Mouse (Mus musculus): ENCODE results near the gene Lgals12. TPM values are rescaled to one million over a fixed set of nuclear protein-coding genes. Genes with fewer than 3 reads are reported as not detected.

Gene Lgals12
- polyA plus RNA-seq, 1 experiment from 2014 or later, result 1.5 TPM

GRCm38 (mm10) chr19:7569650-7570049, 37.3 kb downstream of the Lgals12 start:
- WGBS, result 82% methylated on average over 5 of the region's 5 CpGs
- Histone ChIP-seq H3K9ac (replicated peaks; ENCODE audit: low read depth, low read length) (no peak overlapping the region), H3K27ac (ENCODE audit: low read length) (no peak overlapping the region), H3K9me3 (ENCODE audit: control insufficient read depth, low read depth, low read length) (no peaks in the 10 kb centered on the region), H3K27me3 (ENCODE audit: control insufficient read depth, insufficient read depth, low read length) (no peaks in the 10 kb centered on the region), H3K4me1 (ENCODE audit: control insufficient read depth, insufficient read depth, low read length) (no peaks in the 10 kb centered on the region), H3K4me2 (replicated peaks; ENCODE audit: low read depth, low read length) (no peak overlapping the region), H3K36me3 (ENCODE audit: control insufficient read depth, insufficient read depth, low read length) (no peaks in the 10 kb centered on the region), H3K4me3 (ENCODE audit: low read depth, low read length) (no peak overlapping the region)
- ATAC-seq (ENCODE audit: insufficient number of reproducible peaks, insufficient read depth, low FRiP score, low read depth), result no peak

- no peaks in the 10 kb centered on the region for H3K36me3 ChIP-seq (ENCODE audit: control insufficient read depth, insufficient read depth, low read length)
- no peaks in the 10 kb centered on the region for H3K27me3 ChIP-seq (ENCODE audit: control insufficient read depth, insufficient read depth, low read length)
- no peak overlapping the region for H3K4me3 ChIP-seq (ENCODE audit: low read depth, low read length)
- no peak for ATAC-seq (ENCODE audit: insufficient number of reproducible peaks, insufficient read depth, low FRiP score, low read depth)
- H3K9ac ChIP-seq (replicated peaks; ENCODE audit: low read depth, low read length), result no peak overlapping the region
- no peaks in the 10 kb centered on the region for H3K4me1 ChIP-seq (ENCODE audit: control insufficient read depth, insufficient read depth, low read length)
- WGBS, result 47% methylated on average over 3 of the region's 3 CpGs
- H3K4me2 ChIP-seq (replicated peaks; ENCODE audit: low read depth, low read length), result no peak overlapping the region
- no peaks in the 10 kb centered on the region for H3K9me3 ChIP-seq (ENCODE audit: control insufficient read depth, low read depth, low read length)
- H3K27ac ChIP-seq (ENCODE audit: low read length), result no peak overlapping the region
Observed at GRCm38 (mm10) chr19:7568364-7568763, 38.6 kb downstream of the Lgals12 start.

- H3K9me3 ChIP-seq (ENCODE audit: control insufficient read depth, low read depth, low read length), result no peaks in the 10 kb centered on the region
- ATAC-seq (ENCODE audit: insufficient number of reproducible peaks, insufficient read depth, low FRiP score, low read depth), result no peak
- H3K4me3 ChIP-seq (ENCODE audit: low read depth, low read length), result no peak overlapping the region
- no peaks in the 10 kb centered on the region for H3K4me1 ChIP-seq (ENCODE audit: control insufficient read depth, insufficient read depth, low read length)
- no peaks in the 10 kb centered on the region for H3K27me3 ChIP-seq (ENCODE audit: control insufficient read depth, insufficient read depth, low read length)
- H3K27ac ChIP-seq (ENCODE audit: low read length), result no peak overlapping the region
- no peak overlapping the region for H3K4me2 ChIP-seq (replicated peaks; ENCODE audit: low read depth, low read length)
- WGBS, result 73% methylated on average over 3 of the region's 3 CpGs
- no peak overlapping the region for H3K9ac ChIP-seq (replicated peaks; ENCODE audit: low read depth, low read length)
- no peaks in the 10 kb centered on the region for H3K36me3 ChIP-seq (ENCODE audit: control insufficient read depth, insufficient read depth, low read length)
Observed at GRCm38 (mm10) chr19:7566826-7567225, 40.2 kb downstream of the Lgals12 start.

- WGBS, result 76% methylated on average over 1 of the region's 1 CpGs
- H3K9ac ChIP-seq (replicated peaks; ENCODE audit: low read depth, low read length), result no peak overlapping the region
- no peaks in the 10 kb centered on the region for H3K9me3 ChIP-seq (ENCODE audit: control insufficient read depth, low read depth, low read length)
- no peak overlapping the region for H3K4me3 ChIP-seq (ENCODE audit: low read depth, low read length)
- H3K27me3 ChIP-seq (ENCODE audit: control insufficient read depth, insufficient read depth, low read length), result no peaks in the 10 kb centered on the region
- H3K36me3 ChIP-seq (ENCODE audit: control insufficient read depth, insufficient read depth, low read length), result no peaks in the 10 kb centered on the region
- ATAC-seq (ENCODE audit: insufficient number of reproducible peaks, insufficient read depth, low FRiP score, low read depth), result no peak
- no peak overlapping the region for H3K4me2 ChIP-seq (replicated peaks; ENCODE audit: low read depth, low read length)
- H3K27ac ChIP-seq (ENCODE audit: low read length), result no peak overlapping the region
- H3K4me1 ChIP-seq (ENCODE audit: control insufficient read depth, insufficient read depth, low read length), result no peaks in the 10 kb centered on the region
Observed at GRCm38 (mm10) chr19:7564457-7564856, 42.5 kb downstream of the Lgals12 start.

- no peaks in the 10 kb centered on the region for H3K9me3 ChIP-seq (ENCODE audit: control insufficient read depth, low read depth, low read length)
- WGBS, result 89% methylated on average over 2 of the region's 2 CpGs
- H3K4me1 ChIP-seq (ENCODE audit: control insufficient read depth, insufficient read depth, low read length), result no peaks in the 10 kb centered on the region
- H3K9ac ChIP-seq (replicated peaks; ENCODE audit: low read depth, low read length), result no peak overlapping the region
- no peaks in the 10 kb centered on the region for H3K36me3 ChIP-seq (ENCODE audit: control insufficient read depth, insufficient read depth, low read length)
- no peak overlapping the region for H3K27ac ChIP-seq (ENCODE audit: low read length)
- ATAC-seq (ENCODE audit: insufficient number of reproducible peaks, insufficient read depth, low FRiP score, low read depth), result no peak
- no peaks in the 10 kb centered on the region for H3K27me3 ChIP-seq (ENCODE audit: control insufficient read depth, insufficient read depth, low read length)
- no peak overlapping the region for H3K4me2 ChIP-seq (replicated peaks; ENCODE audit: low read depth, low read length)
- no peak overlapping the region for H3K4me3 ChIP-seq (ENCODE audit: low read depth, low read length)
Observed at GRCm38 (mm10) chr19:7563676-7564075, 43.3 kb downstream of the Lgals12 start.

- Histone ChIP-seq H3K9me3 (ENCODE audit: control insufficient read depth, low read depth, low read length) (no peaks in the 10 kb centered on the region), H3K4me1 (ENCODE audit: control insufficient read depth, insufficient read depth, low read length) (peaks cover 4% of the 10 kb centered on the region; the same call in 1 of the 2 replicates), H3K36me3 (ENCODE audit: control insufficient read depth, insufficient read depth, low read length) (no peaks in the 10 kb centered on the region), H3K27ac (ENCODE audit: low read length) (no peak overlapping the region), H3K4me3 (ENCODE audit: low read depth, low read length) (no peak overlapping the region), H3K9ac (replicated peaks; ENCODE audit: low read depth, low read length) (no peak overlapping the region), H3K27me3 (ENCODE audit: control insufficient read depth, insufficient read depth, low read length) (no peaks in the 10 kb centered on the region), H3K4me2 (replicated peaks; ENCODE audit: low read depth, low read length) (no peak overlapping the region)
- 80% methylated on average over 10 of the region's 10 CpGs for WGBS
- no peak for ATAC-seq (ENCODE audit: insufficient number of reproducible peaks, insufficient read depth, low FRiP score, low read depth)
Observed at GRCm38 (mm10) chr19:7562601-7563129, 44.3 kb downstream of the Lgals12 start.

- Histone ChIP-seq H3K9ac (replicated peaks; ENCODE audit: low read depth, low read length) (no peak overlapping the region), H3K4me3 (ENCODE audit: low read depth, low read length) (no peak overlapping the region), H3K36me3 (ENCODE audit: control insufficient read depth, insufficient read depth, low read length) (no peaks in the 10 kb centered on the region), H3K4me2 (replicated peaks; ENCODE audit: low read depth, low read length) (no peak overlapping the region), H3K9me3 (ENCODE audit: control insufficient read depth, low read depth, low read length) (no peaks in the 10 kb centered on the region), H3K4me1 (ENCODE audit: control insufficient read depth, insufficient read depth, low read length) (peaks cover 4% of the 10 kb centered on the region; the same call in 1 of the 2 replicates), H3K27me3 (ENCODE audit: control insufficient read depth, insufficient read depth, low read length) (no peaks in the 10 kb centered on the region), H3K27ac (ENCODE audit: low read length) (no peak overlapping the region)
- no peak for ATAC-seq (ENCODE audit: insufficient number of reproducible peaks, insufficient read depth, low FRiP score, low read depth)
- 63% methylated on average over 3 of the region's 3 CpGs for WGBS
Observed at GRCm38 (mm10) chr19:7561456-7561855, 45.5 kb downstream of the Lgals12 start.

GRCm38 (mm10) chr19:7559986-7560385, 47.0 kb downstream of the Lgals12 start:
- H3K36me3 ChIP-seq (ENCODE audit: control insufficient read depth, insufficient read depth, low read length), result no peaks in the 10 kb centered on the region
- no peak overlapping the region for H3K4me2 ChIP-seq (replicated peaks; ENCODE audit: low read depth, low read length)
- H3K9ac ChIP-seq (replicated peaks; ENCODE audit: low read depth, low read length), result no peak overlapping the region
- no peak overlapping the region for H3K4me3 ChIP-seq (ENCODE audit: low read depth, low read length)
- no peaks in the 10 kb centered on the region for H3K27me3 ChIP-seq (ENCODE audit: control insufficient read depth, insufficient read depth, low read length)
- no peak for ATAC-seq (ENCODE audit: insufficient number of reproducible peaks, insufficient read depth, low FRiP score, low read depth)
- no peak overlapping the region for H3K27ac ChIP-seq (ENCODE audit: low read length)
- no peaks in the 10 kb centered on the region for H3K9me3 ChIP-seq (ENCODE audit: control insufficient read depth, low read depth, low read length)
- peaks cover 4% of the 10 kb centered on the region; the same call in 1 of the 2 replicates for H3K4me1 ChIP-seq (ENCODE audit: control insufficient read depth, insufficient read depth, low read length)
- 57% methylated on average over 4 of the region's 4 CpGs for WGBS

- Histone ChIP-seq H3K27me3 (ENCODE audit: control insufficient read depth, insufficient read depth, low read length) (no peaks in the 10 kb centered on the region), H3K9ac (replicated peaks; ENCODE audit: low read depth, low read length) (no peak overlapping the region), H3K27ac (ENCODE audit: low read length) (no peak overlapping the region), H3K4me3 (ENCODE audit: low read depth, low read length) (no peak overlapping the region), H3K9me3 (ENCODE audit: control insufficient read depth, low read depth, low read length) (no peaks in the 10 kb centered on the region), H3K36me3 (ENCODE audit: control insufficient read depth, insufficient read depth, low read length) (no peaks in the 10 kb centered on the region), H3K4me1 (ENCODE audit: control insufficient read depth, insufficient read depth, low read length) (peaks cover 4% of the 10 kb centered on the region; the same call in 1 of the 2 replicates), H3K4me2 (replicated peaks; ENCODE audit: low read depth, low read length) (peak overlapping the region; percentile 63; the same call in 1 of the 2 replicates)
- ATAC-seq (ENCODE audit: insufficient number of reproducible peaks, insufficient read depth, low FRiP score, low read depth), result no peak
- WGBS, result 79% methylated on average over 4 of the region's 4 CpGs
Observed at GRCm38 (mm10) chr19:7558675-7559074, 48.3 kb downstream of the Lgals12 start.

Measured in stomach, embryonic 14.5 days (tissue).